Mouse (Mus musculus): ENCODE measurements at regions not wholly inside any gene's neighbourhood (a gene's known extent, or its start where the extent isn't known, plus 50 kb on each side); places are given as distances from the start of the nearest gene placed in this dataset.

GRCm38 (mm10) chr16:29950791-29951190, 113.4 kb upstream of the Hes1 start:
- DNase-seq (ENCODE audit: low spot score in 2 of 2): no peak

- peak; percentile 30 to 60 for DNase-seq (ENCODE audit: low spot score in 2 of 2)
Measured at GRCm38 (mm10) chr16:29954700-29955099, 109.5 kb upstream of the Hes1 start.

GRCm38 (mm10) chr16:29956904-29957303, 107.3 kb upstream of the Hes1 start:
- peak; percentile 50 to 76 for DNase-seq (ENCODE audit: low spot score in 2 of 2)

DNA sequence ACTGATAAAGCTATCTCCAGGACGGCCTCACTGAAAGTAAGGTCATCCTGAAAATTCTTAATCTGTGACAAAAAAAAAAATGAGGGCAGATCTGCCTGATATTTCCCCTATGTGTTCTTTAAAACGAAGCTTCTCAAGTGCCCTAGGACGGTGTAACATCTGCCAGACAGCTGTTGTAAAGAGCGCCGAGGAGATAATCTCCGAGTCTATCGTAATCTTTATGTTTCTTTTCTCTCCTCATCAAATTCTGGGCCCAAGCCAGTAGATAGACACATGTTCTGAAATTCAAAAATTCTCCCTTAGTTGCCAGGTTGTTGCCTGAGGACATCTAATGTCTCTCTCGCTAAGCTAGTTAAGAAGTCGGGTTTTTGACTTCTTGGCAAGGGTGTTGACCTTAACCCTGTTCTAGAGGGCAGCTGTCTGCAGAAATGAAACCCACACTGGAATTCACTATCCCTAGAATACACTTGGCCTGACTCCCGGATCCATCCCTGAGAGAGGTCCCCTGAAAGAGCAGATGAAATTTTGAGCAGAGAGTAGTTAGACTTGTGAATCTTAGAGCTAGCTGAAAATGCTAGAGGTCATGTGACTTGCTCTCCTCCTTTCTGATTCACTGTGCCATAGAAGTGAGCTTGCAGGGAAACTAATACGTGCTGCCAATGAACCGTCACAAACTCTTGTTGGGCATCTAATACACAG, 104.1 kb upstream of the Hes1 start:
- DNase-seq (ENCODE audit: low spot score in 2 of 2): no peak

DNA sequence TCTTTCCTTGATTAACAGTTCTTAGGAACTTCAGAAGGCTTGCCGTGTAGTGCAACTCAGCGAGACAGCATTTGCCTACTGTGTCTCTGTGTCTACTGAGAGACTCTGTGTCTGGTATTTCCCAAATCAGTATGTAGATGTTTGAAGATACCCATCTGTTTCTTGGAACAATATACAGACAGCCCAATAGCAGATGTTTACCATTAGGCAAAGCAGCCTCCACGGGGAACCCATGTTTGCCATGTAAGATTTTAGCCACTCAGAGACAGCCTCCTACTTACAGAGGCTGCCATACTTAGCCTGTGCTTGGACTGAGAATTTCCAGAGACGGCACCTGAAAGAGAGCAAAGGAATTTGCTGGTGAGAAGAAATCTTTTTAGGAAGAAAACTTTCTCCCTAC, 100.9 kb upstream of the Hes1 start:
- DNase-seq (ENCODE audit: low spot score in 2 of 2): no peak

DNA sequence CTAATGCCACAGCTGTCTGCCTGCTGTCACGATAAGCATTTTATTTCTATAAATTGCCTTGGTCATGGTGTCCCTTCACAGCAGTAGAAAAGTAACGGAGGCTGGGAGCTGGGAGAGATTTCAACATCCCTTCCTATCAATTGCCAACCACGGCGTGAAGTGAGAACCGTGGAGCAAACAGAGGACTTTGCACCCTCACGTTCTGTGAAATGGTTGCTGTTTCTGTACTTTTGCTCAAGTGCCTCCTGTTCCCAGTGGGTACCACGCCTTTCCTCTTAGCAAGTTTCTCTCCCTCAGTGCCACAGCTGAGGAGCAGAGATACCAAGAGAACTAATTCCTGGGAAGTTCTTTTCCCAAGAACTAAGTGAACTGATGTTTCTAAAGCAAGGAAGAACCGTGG, 99.6 kb upstream of the Hes1 start:
- no peak for DNase-seq (ENCODE audit: low spot score in 2 of 2)

DNA sequence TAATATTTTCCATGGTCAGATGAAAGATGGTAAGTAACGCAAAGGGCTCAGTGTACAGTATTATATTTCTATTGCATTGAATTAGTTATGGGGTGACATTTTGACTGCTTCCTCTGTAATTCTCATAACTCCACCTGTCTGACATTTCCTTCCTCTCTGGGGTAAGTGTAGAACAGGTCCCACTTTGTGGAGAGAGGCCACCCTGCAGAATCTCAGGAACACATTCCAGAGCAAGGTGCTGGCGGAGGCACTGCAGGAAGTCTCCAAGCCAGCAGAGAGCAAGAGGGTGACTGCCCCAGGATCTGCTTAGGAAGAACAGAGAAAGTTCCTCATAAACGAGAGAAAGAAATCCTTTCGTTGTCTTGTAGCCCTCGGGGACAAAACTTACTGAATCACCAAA, 95.4 kb upstream of the Hes1 start:
- DNase-seq (ENCODE audit: low spot score in 2 of 2): no peak

GRCm38 (mm10) chr16:29972741-29973141, 91.4 kb upstream of the Hes1 start:
- no peak for DNase-seq (ENCODE audit: low spot score in 2 of 2)

- no peak for DNase-seq (ENCODE audit: low spot score in 2 of 2)
Measured at GRCm38 (mm10) chr16:29973250-29973649, 90.9 kb upstream of the Hes1 start.

DNA sequence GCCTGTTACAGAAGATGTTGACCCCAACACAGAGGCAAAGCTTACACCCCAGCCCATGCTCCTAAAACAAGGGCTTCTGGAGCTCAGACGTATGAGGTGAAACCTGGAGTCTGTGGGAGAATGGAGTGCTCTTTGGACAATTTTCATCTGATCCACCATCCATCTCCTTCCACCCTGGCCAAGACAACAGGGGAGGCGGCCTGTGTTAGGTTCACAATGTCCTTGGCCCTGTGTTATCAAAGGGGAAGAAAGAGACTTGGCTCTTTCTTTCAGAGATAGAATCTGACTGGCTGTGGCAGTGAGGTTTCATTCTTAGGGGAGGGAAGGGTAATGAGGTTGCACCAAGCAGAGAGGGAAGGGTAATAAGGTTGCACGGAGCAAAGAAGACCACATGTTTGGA, 88.4 kb upstream of the Hes1 start:
- DNase-seq (ENCODE audit: low spot score in 2 of 2): no peak

DNA sequence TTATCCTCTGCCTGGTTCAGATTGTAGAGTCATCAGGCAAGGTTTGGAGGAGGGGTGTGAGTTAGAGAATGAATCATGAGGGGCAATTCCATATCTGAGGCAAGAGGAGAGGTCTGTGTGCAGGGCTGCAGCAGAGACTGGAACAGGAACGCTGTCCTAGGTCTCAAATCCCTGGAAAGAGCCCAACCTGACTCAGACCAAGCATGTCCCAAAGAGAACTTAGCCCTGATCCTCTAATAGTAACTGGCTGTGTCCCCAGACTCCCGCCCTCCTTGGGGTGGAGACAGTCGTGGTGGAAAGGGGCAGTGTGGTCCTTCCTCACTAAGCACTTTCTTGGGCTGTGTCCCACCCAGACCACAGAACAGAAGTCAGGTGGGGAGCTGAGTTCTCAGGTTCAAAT, 87.2 kb upstream of the Hes1 start:
- no peak for DNase-seq (ENCODE audit: low spot score in 2 of 2)

GRCm38 (mm10) chr16:29977711-29978110, 86.5 kb upstream of the Hes1 start:
- DNase-seq (ENCODE audit: low spot score in 2 of 2): no peak

- no peak for DNase-seq (ENCODE audit: low spot score in 2 of 2)
Measured at GRCm38 (mm10) chr16:29979066-29979465, 85.1 kb upstream of the Hes1 start.

DNA sequence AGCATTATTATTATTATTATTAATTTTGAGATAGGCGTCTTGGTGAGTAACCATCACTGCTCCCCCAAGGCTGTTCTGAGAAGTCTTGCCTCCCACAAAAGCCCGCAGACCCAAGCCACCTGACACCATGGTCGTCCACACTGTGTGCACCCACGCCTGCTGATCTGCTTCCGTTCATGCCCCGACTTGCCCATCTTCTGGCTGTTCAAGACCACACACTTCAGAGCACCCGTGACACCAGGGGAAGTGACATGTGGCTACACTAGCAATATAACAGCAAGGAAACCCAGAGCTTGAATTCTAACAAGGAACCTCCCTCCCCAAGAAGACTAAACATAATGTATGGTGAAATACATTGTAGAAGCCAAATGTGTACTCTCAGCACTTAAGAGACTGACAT, 82.6 kb upstream of the Hes1 start:
- DNase-seq (ENCODE audit: low spot score in 2 of 2): no peak

DNA sequence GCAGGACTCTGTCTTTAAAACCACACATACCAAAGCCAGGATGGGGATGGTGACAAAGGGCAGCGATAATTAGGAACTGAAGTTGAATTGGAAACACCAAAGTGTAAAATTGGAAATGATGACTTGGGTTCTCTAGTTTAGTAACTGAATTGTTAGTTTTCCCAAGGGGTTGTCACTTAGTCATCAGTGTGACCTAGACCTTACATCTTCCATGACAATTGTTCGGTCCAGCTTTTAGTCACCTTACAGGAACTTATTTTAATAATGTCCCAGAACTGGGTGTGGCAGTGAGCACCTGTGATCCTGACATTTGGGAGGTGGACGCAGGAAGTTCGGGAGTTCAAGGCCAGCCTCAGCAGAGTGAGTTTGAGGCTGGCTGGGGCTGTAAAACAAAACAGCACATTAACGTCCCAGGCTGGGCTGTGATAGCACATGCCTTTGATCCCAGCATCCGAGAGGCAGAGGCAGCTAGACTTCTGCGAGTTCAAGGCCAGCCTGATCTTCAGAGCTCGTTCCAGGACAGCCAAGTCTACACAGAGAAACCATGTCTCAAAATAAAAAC, 81.9 kb upstream of the Hes1 start:
- no peak for DNase-seq (ENCODE audit: low spot score in 2 of 2)

DNA sequence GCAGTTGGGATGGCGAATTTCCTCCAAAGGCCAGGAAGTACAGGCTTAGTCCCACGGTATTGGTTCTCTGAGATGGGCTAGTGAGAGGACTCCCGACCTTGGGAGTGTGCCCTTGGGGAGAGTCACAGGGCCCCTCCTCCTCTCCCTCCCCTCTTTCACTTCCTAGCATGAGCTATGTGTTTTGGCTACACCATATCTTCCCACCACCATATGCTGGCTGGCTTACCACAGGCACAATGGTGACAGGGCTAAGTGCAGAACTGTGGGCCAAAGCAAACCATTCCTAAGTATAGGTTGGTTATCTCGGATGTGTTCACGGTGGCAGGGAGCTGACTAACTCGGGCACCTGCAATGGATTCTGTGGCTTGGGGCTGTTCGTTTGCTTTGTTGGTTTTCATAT, 81.0 kb upstream of the Hes1 start:
- DNase-seq (ENCODE audit: low spot score in 2 of 2): no peak

- peak in 1 of 2 experiments; percentile 34 for DNase-seq (ENCODE audit: low spot score in 2 of 2)
Measured at GRCm38 (mm10) chr16:29985126-29985931, 78.9 kb upstream of the Hes1 start.

- DNase-seq (ENCODE audit: low spot score in 2 of 2): no peak
Measured at GRCm38 (mm10) chr16:29987595-29987994, 76.6 kb upstream of the Hes1 start.

GRCm38 (mm10) chr16:29987999-29988398, 76.2 kb upstream of the Hes1 start:
- no peak for DNase-seq (ENCODE audit: low spot score in 2 of 2)

DNA sequence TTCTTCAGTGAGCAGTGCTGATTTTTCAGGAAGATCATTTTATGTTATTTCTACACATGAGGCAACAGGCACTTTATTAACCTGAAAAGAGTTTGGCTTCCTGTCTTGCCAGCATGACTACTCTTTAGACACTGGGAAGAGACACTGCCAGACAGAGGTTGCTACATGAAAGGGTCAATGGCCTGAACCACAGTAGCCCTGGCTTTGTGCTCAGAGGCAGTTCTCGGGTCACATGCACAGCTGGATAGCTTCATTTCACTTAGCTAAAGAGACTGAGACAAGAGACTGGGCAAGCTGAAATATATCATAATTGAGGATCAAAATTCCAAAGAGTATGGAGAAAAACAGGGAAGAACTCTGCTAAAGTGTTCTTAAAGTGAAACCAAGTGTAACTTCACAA, 74.9 kb upstream of the Hes1 start:
- no peak for DNase-seq (ENCODE audit: low spot score in 2 of 2)

- DNase-seq (ENCODE audit: low spot score in 2 of 2): no peak
Measured at GRCm38 (mm10) chr16:29990393-29990792, 73.8 kb upstream of the Hes1 start.

- DNase-seq (ENCODE audit: low spot score in 2 of 2): no peak
Measured at GRCm38 (mm10) chr16:29990795-29991587, 73.2 kb upstream of the Hes1 start.

All from right cerebral cortex, postnatal 36 days (tissue).